Mouse (Mus musculus) forebrain, postnatal 0 days (tissue): Measurements from ENCODE around the gene Adra1d. TPM values are rescaled to one million over a fixed set of nuclear protein-coding genes. Genes with fewer than 3 reads are reported as not detected.

Experiments used
- ATAC-seq: fragments of 200-750 bp; cut with Nextera tagmentation; 2 replicates; pipeline ENCODE4 v1.8.0; 2017; ENCODE audit warnings: mild to moderate bottlenecking, moderate library complexity
- DNase-seq: peaks from one replicate; pipeline ENCODE4 v3.0.0-alpha.2; 2015
- H3K27ac ChIP-seq: fragments of 300-500 bp; sonication (generic); 2 replicates; pipeline ENCODE4 v1.5.1; 2014; ENCODE audit warnings: low read depth, mild to moderate bottlenecking, antibody characterized with exemption, low read length, moderate library complexity, mixed read lengths
- H3K27me3 ChIP-seq: fragments of 300-500 bp; sonication (generic); 2 replicates; pipeline ENCODE4 v1.6.1; 2014; ENCODE audit warnings: mild to moderate bottlenecking, low read length, mixed read lengths; ENCODE audit not compliant: insufficient read depth
- H3K36me3 ChIP-seq: fragments of 300-500 bp; sonication (generic); 2 replicates; pipeline ENCODE4 v1.6.1; 2014; ENCODE audit warnings: mild to moderate bottlenecking, moderate library complexity; ENCODE audit not compliant: insufficient read depth
- H3K4me1 ChIP-seq: fragments of 300-500 bp; sonication (generic); 2 replicates; pipeline ENCODE4 v1.6.1; 2014; ENCODE audit warnings: antibody characterized with exemption; ENCODE audit not compliant: insufficient read depth
- H3K4me2 ChIP-seq: fragments of 300-500 bp; sonication (generic); 2 replicates; pipeline ENCODE4 v1.6.1; 2014; ENCODE audit warnings: low read depth, mild to moderate bottlenecking, moderate library complexity
- H3K4me3 ChIP-seq: fragments of 300-500 bp; sonication (generic); 2 replicates; pipeline ENCODE4 v1.5.1; 2014; ENCODE audit warnings: low read depth, low read length, mixed read lengths
- H3K9ac ChIP-seq: fragments of 300-500 bp; sonication (generic); 2 replicates; pipeline ENCODE4 v1.6.1; 2014; ENCODE audit warnings: mild to moderate bottlenecking
- H3K9me3 ChIP-seq: fragments of 300-500 bp; sonication (generic); 2 replicates; pipeline ENCODE4 v1.6.1; 2016; ENCODE audit warnings: low read length
- CTCF ChIP-seq: sonication (generic); IDR thresholded peaks from 2 replicates; pipeline ENCODE4 v1.5.1; 2016; ENCODE audit warnings: antibody characterized with exemption, control low read depth, low read depth
- WGBS: fragments of 180-500 bp; shearing (Covaris S2); extraction: QIAGEN DNeasy Blood & Tissue Kit; methylation state at CpG from one replicate; pipeline ENCODE4 v1.1.7; 2014; 5-methylcytosine and 5-hydroxymethylcytosine counted together
- polyA plus RNA-seq: library from polyadenylated mRNA; unstranded; fragments of >200 nt; fragmentation: Nextera tagmentation; extraction: Ambion mirVana; gene quantifications from 2 replicates; pipeline ENCODE4 v1.2.1, GENCODE M21; 2015
- total RNA-seq: library from RNA; depleted of rRNA; stranded (reverse); fragments of >200 nt; gene quantifications from 2 replicates; pipeline ENCODE4 v1.2.3, GENCODE M21; 2014

Gene Adra1d
- total and polyA plus RNA-seq, 2 experiments from 2014 or later = 0.10 to 0.67 TPM

GRCm38 (mm10) chr2:131560205-131560919 is 1.7 kb downstream of the Adra1d start:
- Histone ChIP-seq H3K4me2 (no peak overlapping the region), H3K4me1 (no peaks in the 10 kb centered on the region; the same call in 1 of the 2 replicates), H3K36me3 (no peaks in the 10 kb centered on the region), H3K4me3 (no peak overlapping the region), H3K9me3 (no peaks in the 10 kb centered on the region), H3K27ac (no peak overlapping the region), H3K9ac (no peak overlapping the region), H3K27me3 (peaks cover 50% of the 10 kb centered on the region)
- no peak for TF ChIP-seq CTCF
- ATAC-seq = no peak
- DNase-seq = no peak
- 55% methylated on average over 2 of the region's 2 CpGs for WGBS

GRCm38 (mm10) chr2:131557896-131558295 is 4.2 kb downstream of the Adra1d start:
- DNase-seq (peak; percentile 46), ATAC-seq (0 out of 2 replicates have a peak, but pooled peaks have one; percentile 18)
- Histone ChIP-seq H3K4me1 (no peaks in the 10 kb centered on the region; the same call in 1 of the 2 replicates), H3K4me3 (no peak overlapping the region), H3K36me3 (no peaks in the 10 kb centered on the region), H3K27me3 (peaks cover 33% of the 10 kb centered on the region), H3K9ac (no peak overlapping the region), H3K4me2 (no peak overlapping the region), H3K9me3 (no peaks in the 10 kb centered on the region), H3K27ac (no peak overlapping the region)
- WGBS = 66% methylated on average over 2 of the region's 2 CpGs
- no peak for TF ChIP-seq CTCF

GRCm38 (mm10) chr2:131552736-131553400 is 9.2 kb downstream of the Adra1d start:
- TF ChIP-seq CTCF = no peak
- H3K36me3 ChIP-seq = no peaks in the 10 kb centered on the region
- H3K9me3 ChIP-seq = no peaks in the 10 kb centered on the region
- ATAC-seq = peak; percentile 18; the same call in 1 of the 2 replicates
- H3K27ac ChIP-seq = no peak overlapping the region
- no peak overlapping the region for H3K4me2 ChIP-seq
- H3K4me1 ChIP-seq = no peaks in the 10 kb centered on the region
- H3K27me3 ChIP-seq = peaks cover 12% of the 10 kb centered on the region; the same call in 1 of the 2 replicates
- H3K4me3 ChIP-seq = no peak overlapping the region
- H3K9ac ChIP-seq = no peak overlapping the region
- no peak for DNase-seq
- 29% methylated on average over 9 of the region's 9 CpGs for WGBS

GRCm38 (mm10) chr2:131551701-131552620 is 10.1 kb downstream of the Adra1d start:
- no peak for DNase-seq
- 55% methylated on average over 7 of the region's 7 CpGs for WGBS

GRCm38 (mm10) chr2:131550906-131551305 is 11.2 kb downstream of the Adra1d start:
- DNase-seq (no peak), ATAC-seq (no peak)
- Histone ChIP-seq H3K4me1 (peaks cover 6% of the 10 kb centered on the region; the same call in 1 of the 2 replicates), H3K27me3 (peaks cover 26% of the 10 kb centered on the region), H3K27ac (no peak overlapping the region), H3K4me3 (no peak overlapping the region), H3K9me3 (no peaks in the 10 kb centered on the region), H3K9ac (no peak overlapping the region), H3K4me2 (no peak overlapping the region), H3K36me3 (no peaks in the 10 kb centered on the region)
- no peak for TF ChIP-seq CTCF
- 57% methylated on average over 2 of the region's 2 CpGs for WGBS

More at GRCm38 (mm10) chr2:131551701-131552620, 10.1 kb downstream of the Adra1d start:
- no peak overlapping the region for H3K4me3 ChIP-seq
- no peak for ATAC-seq
- H3K4me1 ChIP-seq = no peaks in the 10 kb centered on the region
- no peak overlapping the region for H3K27ac ChIP-seq
- H3K9ac ChIP-seq = no peak overlapping the region
- H3K27me3 ChIP-seq = peaks cover 20% of the 10 kb centered on the region
- H3K9me3 ChIP-seq = no peaks in the 10 kb centered on the region
- no peaks in the 10 kb centered on the region for H3K36me3 ChIP-seq
- no peak overlapping the region for H3K4me2 ChIP-seq
- no peak for TF ChIP-seq CTCF

GRCm38 (mm10) chr2:131550474-131550873 is 11.6 kb downstream of the Adra1d start:
- Histone ChIP-seq H3K9ac (no peak overlapping the region), H3K36me3 (no peaks in the 10 kb centered on the region), H3K27me3 (peaks cover 27% of the 10 kb centered on the region), H3K4me3 (no peak overlapping the region), H3K27ac (no peak overlapping the region), H3K4me1 (peaks cover 7% of the 10 kb centered on the region; the same call in 1 of the 2 replicates), H3K9me3 (no peaks in the 10 kb centered on the region), H3K4me2 (no peak overlapping the region)
- no peak for TF ChIP-seq CTCF
- WGBS = 74% methylated on average over 2 of the region's 2 CpGs
- ATAC-seq = no peak
- no peak for DNase-seq
